Mouse (Mus musculus) small intestine, adult 2 months (tissue): ENCODE measurements around the gene Aox4. TPM values are rescaled to one million over a fixed set of nuclear protein-coding genes. Genes with fewer than 3 reads are reported as not detected.

Experiments used
- H3K27ac ChIP-seq: fragments of 200-500 bp; 2 replicates; pipeline ENCODE4 v1.5.1; 2012; ENCODE audit warnings: low read depth, low read length, control low read depth, inconsistent platforms; ENCODE audit not compliant: insufficient read depth
- H3K27me3 ChIP-seq: fragments of 200-500 bp; 2 replicates; pipeline ENCODE4 v1.6.1; 2012; ENCODE audit warnings: mild to moderate bottlenecking, moderate library complexity, low read length, inconsistent platforms; ENCODE audit not compliant: control insufficient read depth, insufficient read depth
- H3K36me3 ChIP-seq: fragments of 200-500 bp; 2 replicates; pipeline ENCODE4 v1.6.1; 2012; ENCODE audit warnings: mild to moderate bottlenecking, low read length, control low read depth, inconsistent platforms; ENCODE audit not compliant: control insufficient read depth, insufficient read depth
- H3K4me1 ChIP-seq: fragments of 200-500 bp; 2 replicates; pipeline ENCODE4 v1.6.1; 2012; ENCODE audit warnings: low read length, inconsistent platforms, mixed read lengths; ENCODE audit not compliant: control insufficient read depth, insufficient read depth, insufficient read length
- H3K4me3 ChIP-seq: fragments of 200-500 bp; 2 replicates; pipeline ENCODE4 v1.5.1; 2012; ENCODE audit warnings: low read depth, mild to moderate bottlenecking, control low read depth, inconsistent platforms, low read length, moderate library complexity
- CTCF ChIP-seq: fragments of 200-500 bp; IDR thresholded peaks from 2 replicates; pipeline ENCODE4 v1.5.1; 2012; ENCODE audit warnings: low read depth, mild to moderate bottlenecking, control low read depth, inconsistent platforms, low read length, moderate library complexity, mixed read lengths; ENCODE audit not compliant: insufficient replicate concordance, insufficient read length; ENCODE audit errors: extremely low read depth
- POLR2A ChIP-seq: fragments of 200-500 bp; IDR thresholded peaks from 2 replicates; pipeline ENCODE4 v1.6.1; 2012; ENCODE audit warnings: low read depth, mild to moderate bottlenecking, control low read depth, inconsistent platforms, low read length, moderate library complexity
- WGBS: fragments of 180-500 bp; shearing (Covaris S2); methylation state at CpG from one replicate; pipeline ENCODE4 v1.1.7; 2018; 5-methylcytosine and 5-hydroxymethylcytosine counted together
- polyA plus RNA-seq: library from polyadenylated mRNA; depleted of rRNA; stranded (reverse); fragments of >200 nt; gene quantifications from 2 replicates; pipeline ENCODE4 v1.2.3, GENCODE M21; 2012

Gene Aox4
- polyA plus RNA-seq, 1 experiment: 0.03 TPM

DNA sequence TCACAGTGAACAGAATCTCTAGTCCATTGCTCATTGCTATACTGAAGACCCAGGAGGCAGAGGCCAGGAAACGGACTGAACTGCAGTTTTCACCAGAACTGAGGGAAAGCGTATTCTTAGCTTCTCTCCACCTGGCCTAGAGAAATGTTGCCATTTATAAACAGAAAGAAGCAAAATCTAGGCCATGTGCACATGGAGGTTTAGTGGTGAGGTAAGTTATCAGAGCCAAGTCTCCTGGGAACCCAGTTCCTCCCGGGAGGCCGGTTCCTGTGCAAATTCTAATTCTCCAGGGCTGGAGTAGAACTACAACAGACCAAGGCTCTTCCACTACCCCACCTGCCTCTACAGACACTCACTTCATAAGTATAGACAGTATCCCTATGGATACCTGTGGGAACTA is 19.6 kb downstream of the Aox4 start:
- H3K27me3 ChIP-seq: no peaks in the 10 kb centered on the region
- H3K36me3 ChIP-seq: no peaks in the 10 kb centered on the region
- no peaks in the 10 kb centered on the region for H3K4me1 ChIP-seq
- WGBS: 78% methylated on average over 4 of the region's 4 CpGs
- H3K4me3 ChIP-seq: no peak overlapping the region
- H3K27ac ChIP-seq: no peak overlapping the region
- TF ChIP-seq CTCF: no peak
- TF ChIP-seq POLR2A: no peak

DNA sequence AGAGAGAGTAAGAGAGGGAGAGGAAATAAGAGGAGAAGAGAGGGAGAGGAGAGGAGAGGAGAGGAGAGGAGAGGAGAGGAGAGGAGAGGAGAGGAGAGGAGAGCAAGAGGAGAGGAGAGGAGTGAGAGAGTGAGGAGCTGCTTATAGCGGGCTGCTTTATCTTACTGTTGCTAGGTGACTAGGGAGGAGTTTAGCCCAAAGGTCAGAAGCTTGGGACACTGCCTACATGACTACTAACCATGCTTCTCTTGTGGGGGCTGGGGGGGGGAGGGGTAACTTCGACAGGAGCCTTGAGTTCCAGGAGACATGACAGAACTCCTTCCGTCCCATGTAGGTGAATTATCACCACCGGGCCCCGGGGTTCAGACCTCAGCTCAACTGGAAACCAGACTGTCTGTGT is 20.3 kb downstream of the Aox4 start:
- TF ChIP-seq CTCF (no peak), POLR2A (no peak)
- Histone ChIP-seq H3K27ac (no peak overlapping the region), H3K4me3 (no peak overlapping the region), H3K36me3 (no peaks in the 10 kb centered on the region), H3K27me3 (no peaks in the 10 kb centered on the region), H3K4me1 (no peaks in the 10 kb centered on the region)
- 43% methylated on average over 5 of the region's 5 CpGs for WGBS

DNA sequence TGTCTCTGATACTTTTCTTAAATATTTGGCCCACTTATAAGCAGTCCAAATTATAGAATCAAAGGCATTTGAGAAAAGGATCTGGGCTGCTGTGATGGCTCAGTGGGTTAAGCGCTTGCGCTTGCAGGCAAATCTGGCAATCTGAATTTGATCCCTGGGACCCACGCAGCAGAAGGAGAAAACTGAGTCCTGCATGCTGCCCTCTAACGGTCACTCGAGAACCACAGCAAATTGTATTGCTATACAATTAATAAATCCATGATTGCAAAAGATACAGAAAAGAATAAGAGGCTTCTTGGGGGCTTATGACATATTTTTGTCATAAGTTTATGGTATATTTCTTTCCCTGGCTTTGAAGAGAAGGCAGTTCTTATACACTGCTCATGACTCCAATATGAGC is 25.2 kb downstream of the Aox4 start:
- Histone ChIP-seq H3K4me3 (no peak overlapping the region), H3K27me3 (no peaks in the 10 kb centered on the region), H3K27ac (no peak overlapping the region), H3K4me1 (peaks cover 10% of the 10 kb centered on the region; the same call in 1 of the 2 replicates), H3K36me3 (no peaks in the 10 kb centered on the region)
- WGBS: 47% methylated on average over 5 of the region's 5 CpGs
- peak; percentile 20; the same call in 1 of the 2 replicates for TF ChIP-seq CTCF
- TF ChIP-seq POLR2A: no peak

DNA sequence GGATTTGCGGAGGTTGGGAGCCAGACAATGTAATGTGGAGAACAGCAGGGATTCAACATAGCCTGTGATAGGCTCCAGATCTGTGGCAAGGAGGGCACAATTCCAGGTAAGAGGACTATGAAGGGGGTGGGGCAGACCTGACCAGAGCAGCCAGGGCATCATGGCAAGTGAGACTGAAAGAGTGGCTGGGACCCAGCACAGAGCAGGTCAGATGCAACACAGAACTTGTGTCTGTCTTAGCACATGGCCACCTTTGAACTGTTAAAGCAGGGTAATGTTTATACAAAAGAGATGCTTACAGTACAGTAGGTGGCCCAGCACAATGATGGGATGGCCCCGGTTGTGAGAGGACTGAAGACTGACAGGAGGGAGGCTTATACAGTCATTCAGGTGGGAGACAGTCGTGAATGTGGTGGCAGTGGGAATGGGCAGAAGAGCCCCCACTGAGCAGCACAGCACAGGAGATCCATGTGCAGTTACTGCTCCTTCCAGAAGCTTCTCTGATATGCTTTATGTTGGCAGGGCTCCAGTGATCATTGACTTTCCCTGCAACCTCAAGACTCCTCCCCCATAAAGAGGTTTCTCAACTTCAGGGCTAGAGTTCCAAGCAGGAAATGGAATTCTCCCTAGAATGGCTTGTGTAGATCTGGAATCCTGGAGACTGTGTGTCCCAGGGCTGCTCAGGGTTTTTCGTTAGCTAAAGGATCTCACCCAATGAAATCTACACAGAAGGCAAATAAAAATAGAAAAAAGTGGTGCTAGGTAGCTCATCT is 27.5 kb downstream of the Aox4 start:
- Histone ChIP-seq H3K36me3 (no peaks in the 10 kb centered on the region), H3K27ac (no peak overlapping the region), H3K27me3 (no peaks in the 10 kb centered on the region), H3K4me1 (peaks cover 10% of the 10 kb centered on the region; the same call in 1 of the 2 replicates), H3K4me3 (no peak overlapping the region)
- WGBS: 57% methylated on average over 4 of the region's 4 CpGs
- no peak for TF ChIP-seq CTCF
- TF ChIP-seq POLR2A: no peak

DNA sequence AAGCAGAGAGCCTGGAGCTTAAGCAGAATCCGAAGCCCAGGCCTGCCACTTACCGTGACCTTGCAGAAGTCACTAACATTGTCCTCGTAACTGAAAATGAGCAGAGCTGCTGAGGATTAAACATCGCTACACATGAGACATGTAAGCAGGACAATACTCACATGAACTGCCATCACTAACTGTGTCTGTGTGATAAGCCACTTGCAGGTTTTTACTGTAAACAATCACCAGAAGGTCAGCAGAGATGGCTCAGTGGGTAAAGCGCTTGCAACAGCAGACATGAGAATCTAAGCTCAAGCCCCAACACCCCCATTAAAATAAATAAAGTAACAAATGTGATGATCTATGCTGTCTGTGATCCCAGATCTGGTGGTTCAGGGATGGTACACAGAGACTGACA is 28.2 kb downstream of the Aox4 start:
- H3K27me3 ChIP-seq: no peaks in the 10 kb centered on the region
- H3K4me3 ChIP-seq: no peak overlapping the region
- TF ChIP-seq POLR2A (no peak), CTCF (no peak)
- no peaks in the 10 kb centered on the region for H3K36me3 ChIP-seq
- no peak overlapping the region for H3K27ac ChIP-seq
- WGBS: 89% methylated on average over 5 of the region's 5 CpGs
- H3K4me1 ChIP-seq: peaks cover 10% of the 10 kb centered on the region; the same call in 1 of the 2 replicates

DNA sequence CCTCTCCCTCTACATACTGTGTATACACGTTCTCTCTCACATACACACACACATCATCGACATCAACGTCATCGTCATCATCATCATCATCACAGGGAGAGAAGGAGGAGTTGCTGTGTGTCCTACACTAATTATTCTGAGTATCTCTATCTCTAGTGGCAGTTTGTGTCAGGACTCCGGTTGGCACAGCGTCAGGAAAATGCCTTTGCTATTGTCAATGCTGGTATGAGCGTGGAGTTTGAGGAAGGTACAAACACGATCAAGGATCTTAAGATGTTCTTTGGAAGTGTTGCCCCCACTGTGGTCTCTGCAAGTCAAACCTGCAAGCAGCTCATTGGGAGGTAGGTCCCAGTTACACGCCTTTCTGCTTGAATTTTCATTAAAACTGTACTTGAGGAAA is 28.8 kb downstream of the Aox4 start:
- no peak for TF ChIP-seq POLR2A
- Histone ChIP-seq H3K4me1 (peaks cover 10% of the 10 kb centered on the region; the same call in 1 of the 2 replicates), H3K27ac (no peak overlapping the region), H3K27me3 (no peaks in the 10 kb centered on the region), H3K36me3 (no peaks in the 10 kb centered on the region), H3K4me3 (no peak overlapping the region)
- 93% methylated on average over 9 of the region's 9 CpGs for WGBS

DNA sequence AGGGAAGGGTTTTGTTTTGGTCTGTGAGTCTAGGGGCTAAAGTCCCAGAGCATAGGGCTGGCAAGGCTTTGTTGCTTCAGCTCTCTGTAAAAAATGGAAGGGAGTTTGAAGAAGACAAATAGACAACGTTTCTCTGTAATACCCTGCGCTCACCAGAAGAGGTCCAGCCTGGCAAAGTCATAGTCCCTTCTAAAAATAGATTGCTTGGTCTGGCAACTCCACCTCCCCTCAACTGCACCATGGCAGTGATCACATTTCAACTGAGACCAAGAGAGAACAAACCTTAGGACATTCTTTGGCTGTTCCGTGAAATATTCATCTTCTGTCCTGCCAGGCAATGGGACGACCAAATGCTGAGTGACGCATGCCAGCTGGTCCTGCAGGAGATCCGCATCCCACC is 30.1 kb downstream of the Aox4 start:
- H3K27ac ChIP-seq: no peak overlapping the region
- H3K27me3 ChIP-seq: no peaks in the 10 kb centered on the region
- H3K36me3 ChIP-seq: no peaks in the 10 kb centered on the region
- H3K4me3 ChIP-seq: no peak overlapping the region
- no peak for TF ChIP-seq CTCF
- no peak for TF ChIP-seq POLR2A
- WGBS: 66% methylated on average over 6 of the region's 6 CpGs
- peaks cover 10% of the 10 kb centered on the region; the same call in 1 of the 2 replicates for H3K4me1 ChIP-seq
